Mouse (Mus musculus): Measurements from ENCODE around the gene Maco1. TPM values are rescaled to one million over a fixed set of nuclear protein-coding genes. Genes with fewer than 3 reads are reported as not detected.
"Not testable (repeated sequence)": the region's sequence is repeated elsewhere in the genome, so short reads cannot be mapped to it uniquely, and the experiment has no call there.

Gene Maco1
- total RNA-seq, 2 experiments from 2014 or later, result 13.6 to 14.5 TPM

- intact Hi-C loops (cut with DNase I; ENCODE audit: low total_unique reads), result no loop called here
- no peak for DNase-seq
These were observed 11.0 kb upstream of the Maco1 start, which contains the start of gene Rhd for GRCm38 (mm10) chr4:134863937-134864729. Rhd (plus strand) TSS chr4:134864536.

- intact Hi-C loops (cut with DNase I; ENCODE audit: low total_unique reads), result no loop called here
- DNase-seq, result no peak
These were observed 9.9 kb upstream of the Maco1 start for GRCm38 (mm10) chr4:134862996-134863395.

GRCm38 (mm10) chr4:134861884-134862283 lies 8.7 kb upstream of the Maco1 start:
- intact Hi-C loops (cut with DNase I; ENCODE audit: low total_unique reads), result no loop called here
- no peak for DNase-seq

- no peak for DNase-seq
- intact Hi-C loops (cut with DNase I; ENCODE audit: low total_unique reads), result no loop called here
These were observed 5.3 kb upstream of the Maco1 start for GRCm38 (mm10) chr4:134858494-134858893.

- intact Hi-C loops (cut with DNase I; ENCODE audit: low total_unique reads), result no loop called here
- DNase-seq, result no peak
These were observed 3.4 kb upstream of the Maco1 start for GRCm38 (mm10) chr4:134856501-134856900.

- no peak for DNase-seq
- intact Hi-C loops (cut with DNase I; ENCODE audit: low total_unique reads), result no loop called here
These were observed 2.9 kb upstream of the Maco1 start for GRCm38 (mm10) chr4:134856056-134856455.

GRCm38 (mm10) chr4:134855371-134855770 lies 2.2 kb upstream of the Maco1 start:
- intact Hi-C loops (cut with DNase I; ENCODE audit: low total_unique reads), result no loop called here
- DNase-seq, result no peak

- intact Hi-C loops (cut with DNase I; ENCODE audit: low total_unique reads), result no loop called here
- DNase-seq, result peak; percentile 93
These were observed 716 bp upstream of the Maco1 start for GRCm38 (mm10) chr4:134853637-134854485.

GRCm38 (mm10) chr4:134852438-134853255 lies 498 bp downstream of the Maco1 start:
- intact Hi-C loops (cut with DNase I; ENCODE audit: low total_unique reads), result no loop called here
- peak; percentile 47 for DNase-seq

- intact Hi-C loops (cut with DNase I; ENCODE audit: low total_unique reads), result no loop called here
- no peak for DNase-seq
These were observed 1.3 kb downstream of the Maco1 start for GRCm38 (mm10) chr4:134851876-134852275.

GRCm38 (mm10) chr4:134851236-134851635 lies 1.9 kb downstream of the Maco1 start:
- intact Hi-C loops (cut with DNase I; ENCODE audit: low total_unique reads), result no loop called here
- DNase-seq, result no peak

- no peak for DNase-seq
- intact Hi-C loops (cut with DNase I; ENCODE audit: low total_unique reads), result no loop called here
These were observed 2.6 kb downstream of the Maco1 start for GRCm38 (mm10) chr4:134850551-134850950.

- DNase-seq, result no peak
- intact Hi-C loops (cut with DNase I; ENCODE audit: low total_unique reads), result no loop called here
These were observed 5.6 kb downstream of the Maco1 start for GRCm38 (mm10) chr4:134847587-134847986.

- intact Hi-C loops (cut with DNase I; ENCODE audit: low total_unique reads), result no loop called here
- no peak for DNase-seq
These were observed 9.6 kb downstream of the Maco1 start for GRCm38 (mm10) chr4:134843566-134843965.

- intact Hi-C loops (cut with DNase I; ENCODE audit: low total_unique reads), result no loop called here
- DNase-seq, result no peak
These were observed 12.9 kb downstream of the Maco1 start for GRCm38 (mm10) chr4:134840231-134840630.

- intact Hi-C loops (cut with DNase I; ENCODE audit: low total_unique reads); DNase-seq: not testable (repeated sequence)
These were observed 14.4 kb downstream of the Maco1 start for GRCm38 (mm10) chr4:134838706-134839105.

- no peak for DNase-seq
- intact Hi-C loops (cut with DNase I; ENCODE audit: low total_unique reads), result no loop called here
These were observed 14.9 kb downstream of the Maco1 start for GRCm38 (mm10) chr4:134838221-134838620.

- intact Hi-C loops (cut with DNase I; ENCODE audit: low total_unique reads), result no loop called here
- no peak for DNase-seq
These were observed 17.7 kb downstream of the Maco1 start for GRCm38 (mm10) chr4:134835486-134835885.

- intact Hi-C loops (cut with DNase I; ENCODE audit: low total_unique reads), result no loop called here
These were observed 21.2 kb downstream of the Maco1 start for GRCm38 (mm10) chr4:134831934-134832333.

GRCm38 (mm10) chr4:134827806-134828205 lies 25.3 kb downstream of the Maco1 start:
- intact Hi-C loops (cut with DNase I; ENCODE audit: low total_unique reads), result no loop called here
- no peak for DNase-seq

More at GRCm38 (mm10) chr4:134831934-134832333, 21.2 kb downstream of the Maco1 start:
- no peak for DNase-seq

All from gastrocnemius, postnatal 14 days (tissue).